Mouse (Mus musculus): ENCODE data around the gene Gm960.

DNA sequence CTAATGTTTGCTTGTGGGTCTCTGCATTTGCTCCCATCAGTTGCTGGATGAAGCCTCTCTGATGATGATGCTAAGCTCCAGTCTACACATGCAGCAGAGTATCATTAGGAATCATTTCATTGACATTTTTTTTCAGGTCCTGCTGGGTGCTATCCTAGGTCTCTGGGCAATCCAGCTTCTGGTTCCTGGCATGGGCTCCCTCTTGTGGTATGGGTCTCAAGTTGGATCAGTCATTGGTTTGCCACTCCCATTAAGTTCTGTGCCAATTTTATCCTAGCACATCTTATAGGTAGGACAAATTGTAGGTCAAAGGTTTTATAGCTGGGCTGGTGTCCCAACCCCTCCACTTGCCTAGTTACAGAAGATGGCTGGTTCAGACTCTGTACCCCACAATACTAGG lies 31.7 kb downstream of the Gm960 start:
- TF ChIP-seq CTCF (IDR thresholded peaks at IDR 0.05; ENCODE audit: extremely low read depth, insufficient read depth, insufficient read length, insufficient replicate concordance) (no peak), POLR2A (IDR thresholded peaks at IDR 0.05; ENCODE audit: low read depth, low read length) (no peak)

Measured in spleen, adult 2 months (tissue).